Mouse (Mus musculus) liver, embryonic 16.5 days (tissue): ENCODE data around the gene Oxsr1. TPM values are rescaled to one million over a fixed set of nuclear protein-coding genes. Genes with fewer than 3 reads are reported as not detected.
A peak's percentile ranks its signal among the peaks of the same experiment; 100 is the strongest.

Source experiments
- ATAC-seq: fragments of 200-750 bp; cut with Nextera tagmentation; 2 replicates; pipeline ENCODE4 v1.8.0; 2017; ENCODE audit warnings: low read depth, mild to moderate bottlenecking, moderate number of reproducible peaks, moderate library complexity
- H3K27ac ChIP-seq: fragments of 300-500 bp; sonication (generic); 2 replicates; pipeline ENCODE4 v1.5.1; 2014; ENCODE audit warnings: mild to moderate bottlenecking, low read length
- H3K27me3 ChIP-seq: fragments of 300-500 bp; sonication (generic); 2 replicates; pipeline ENCODE4 v1.6.1; 2014; ENCODE audit warnings: low read depth, low read length, mixed read lengths; ENCODE audit not compliant: control insufficient read depth, insufficient read depth
- H3K36me3 ChIP-seq: fragments of 300-500 bp; sonication (generic); 2 replicates; pipeline ENCODE4 v1.6.1; 2014; ENCODE audit warnings: mild to moderate bottlenecking; ENCODE audit not compliant: control insufficient read depth, insufficient read depth
- H3K4me1 ChIP-seq: fragments of 300-500 bp; sonication (generic); 2 replicates; pipeline ENCODE4 v1.6.1; 2014; ENCODE audit warnings: low read depth, low read length, mixed read lengths; ENCODE audit not compliant: control insufficient read depth
- H3K4me2 ChIP-seq: fragments of 300-500 bp; sonication (generic); 2 replicates; pipeline ENCODE4 v1.6.1; 2014; ENCODE audit warnings: low read depth, low read length, mixed read lengths
- H3K4me3 ChIP-seq: fragments of 300-500 bp; sonication (generic); 2 replicates; pipeline ENCODE4 v1.5.1; 2014; ENCODE audit warnings: low read depth, mild to moderate bottlenecking, low read length
- H3K9ac ChIP-seq: fragments of 300-500 bp; sonication (generic); 2 replicates; pipeline ENCODE4 v1.6.1; 2014; ENCODE audit warnings: low read depth, low read length
- H3K9me3 ChIP-seq: fragments of 300-500 bp; sonication (generic); replicated peaks from 2 replicates; pipeline ENCODE4 v1.6.1; 2016; ENCODE audit warnings: low read length; ENCODE audit not compliant: control insufficient read depth
- WGBS: fragments of 180-500 bp; shearing (Covaris S2); extraction: QIAGEN DNeasy Blood & Tissue Kit; methylation state at CpG from one replicate; pipeline ENCODE4 v1.1.7; 2014; ENCODE audit not compliant: insufficient replicate concordance; 5-methylcytosine and 5-hydroxymethylcytosine counted together
- polyA plus RNA-seq: library from polyadenylated mRNA; unstranded; fragments of >200 nt; fragmentation: Nextera tagmentation; extraction: Ambion mirVana; gene quantifications from 2 replicates; pipeline ENCODE4 v1.2.1, GENCODE M21; 2015

Oxsr1 gene
- polyA plus RNA-seq, 1 experiment from 2014 or later: 4.1 TPM

DNA sequence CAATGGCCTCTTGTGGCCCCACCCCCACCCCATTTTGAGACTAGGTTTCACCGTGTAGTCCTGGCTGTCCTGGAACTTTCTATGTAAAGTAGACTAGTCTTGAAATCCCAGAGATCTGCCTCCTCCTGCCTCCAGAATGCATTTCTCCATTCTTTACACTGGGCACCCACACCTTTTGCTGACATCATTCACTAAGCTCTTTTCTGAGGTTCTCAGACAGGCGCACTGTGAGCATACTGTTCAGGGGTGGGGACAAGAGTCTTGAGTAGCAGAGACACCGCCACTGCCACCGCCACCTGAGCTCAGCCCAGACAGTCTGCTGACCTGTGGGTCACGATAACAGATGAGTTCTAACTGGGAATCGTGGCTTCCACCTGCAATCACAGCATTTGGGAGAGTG, 33.7 kb upstream of the Oxsr1 start:
- Histone ChIP-seq H3K4me3 (no peak overlapping the region), H3K36me3 (no peaks in the 10 kb centered on the region), H3K9ac (no peak overlapping the region), H3K27me3 (no peaks in the 10 kb centered on the region), H3K9me3 (no peaks in the 10 kb centered on the region), H3K27ac (no peak overlapping the region), H3K4me2 (no peak overlapping the region), H3K4me1 (peaks cover 6% of the 10 kb centered on the region)
- no peak for ATAC-seq
- 66% methylated on average over 6 of the region's 6 CpGs for WGBS

DNA sequence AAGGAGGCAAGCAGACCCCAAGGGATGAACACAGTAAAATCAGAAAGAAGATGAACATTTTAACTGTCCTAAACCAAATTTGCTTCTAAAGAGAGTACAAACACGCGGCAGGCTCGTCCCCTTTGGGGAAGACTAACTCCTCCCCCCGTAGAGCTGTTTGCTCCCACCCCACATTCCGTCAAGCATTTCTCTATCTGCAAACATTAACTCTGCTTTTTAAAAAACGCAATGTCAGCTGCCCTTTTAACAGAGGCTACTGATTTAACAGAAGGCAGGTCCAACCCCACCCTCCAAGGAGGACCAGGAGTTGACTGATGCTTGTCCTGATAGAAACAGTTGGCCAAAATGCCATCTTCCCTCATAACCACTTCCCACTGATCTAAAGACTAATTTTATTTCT, 31.7 kb upstream of the Oxsr1 start:
- ATAC-seq: no peak
- Histone ChIP-seq H3K9me3 (no peaks in the 10 kb centered on the region), H3K4me2 (no peak overlapping the region), H3K9ac (no peak overlapping the region), H3K27me3 (no peaks in the 10 kb centered on the region), H3K4me3 (no peak overlapping the region), H3K27ac (no peak overlapping the region), H3K36me3 (no peaks in the 10 kb centered on the region), H3K4me1 (peaks cover 6% of the 10 kb centered on the region)
- WGBS: 48% methylated on average over 6 of the region's 6 CpGs

DNA sequence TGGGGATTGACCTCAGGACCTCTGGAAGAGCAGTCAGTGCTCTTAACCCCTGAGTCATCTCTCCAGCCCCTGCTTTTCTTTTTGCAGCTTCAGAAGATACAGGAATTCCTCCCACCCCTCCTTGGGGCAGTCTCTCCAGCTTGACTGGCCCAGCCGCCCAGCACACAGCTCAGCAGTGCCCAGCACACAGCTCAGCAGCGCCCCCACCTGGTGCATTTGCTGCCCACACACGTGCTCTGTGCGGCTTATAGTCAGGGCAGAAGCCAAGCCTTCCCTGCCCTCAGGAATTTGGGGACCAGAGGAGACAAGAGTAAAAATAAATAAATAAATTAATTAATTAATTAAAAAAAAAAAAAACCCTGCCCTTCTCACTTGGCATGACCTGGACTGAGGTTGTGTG, 29.8 kb upstream of the Oxsr1 start:
- no peak overlapping the region for H3K27ac ChIP-seq
- no peaks in the 10 kb centered on the region for H3K4me1 ChIP-seq
- WGBS: 24% methylated on average over 4 of the region's 4 CpGs
- H3K9me3 ChIP-seq: no peaks in the 10 kb centered on the region
- peaks cover 2% of the 10 kb centered on the region; the same call in 1 of the 2 replicates for H3K36me3 ChIP-seq
- H3K4me3 ChIP-seq: no peak overlapping the region
- no peak overlapping the region for H3K4me2 ChIP-seq
- H3K9ac ChIP-seq: no peak overlapping the region
- ATAC-seq: peak; percentile 75
- no peaks in the 10 kb centered on the region for H3K27me3 ChIP-seq

DNA sequence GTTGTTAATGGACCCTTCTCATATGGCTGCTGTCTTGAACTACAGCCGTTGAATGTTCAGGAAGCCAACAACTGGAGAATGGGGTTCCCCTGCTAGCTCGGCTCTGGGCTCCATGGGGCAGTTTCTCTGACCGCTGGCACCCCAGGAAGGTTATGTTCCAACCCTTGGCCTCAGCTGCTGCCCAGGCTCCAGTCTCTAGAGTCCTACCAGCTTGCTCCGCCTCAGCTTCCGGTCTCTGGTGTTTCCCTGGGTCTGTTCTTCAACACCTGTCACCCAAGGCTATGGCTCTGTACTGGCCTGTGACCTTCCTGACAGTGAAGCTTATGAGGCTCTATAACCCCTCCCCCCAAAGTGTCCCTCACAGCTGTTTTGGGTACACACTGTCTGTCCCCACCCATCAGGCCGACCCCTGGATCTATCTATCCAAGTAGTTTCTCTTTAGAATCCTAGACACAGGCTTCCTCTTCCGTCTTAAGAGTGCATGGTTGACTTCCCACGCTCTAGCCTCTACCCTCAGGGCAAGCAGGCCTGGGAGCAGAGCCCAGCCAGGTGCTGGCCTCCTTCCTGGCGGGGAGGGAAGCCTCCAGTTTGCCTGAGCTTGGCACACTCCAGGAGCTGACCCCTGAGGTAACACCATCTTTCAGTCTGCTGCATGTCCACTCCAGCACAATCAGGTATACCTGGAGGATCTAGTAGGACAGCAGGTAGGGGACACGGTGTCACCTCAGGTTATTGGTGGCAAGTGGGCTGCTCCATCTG, 28.9 kb upstream of the Oxsr1 start:
- Histone ChIP-seq H3K27ac (no peak overlapping the region), H3K36me3 (peaks cover 4% of the 10 kb centered on the region), H3K27me3 (no peaks in the 10 kb centered on the region), H3K9ac (no peak overlapping the region), H3K4me3 (no peak overlapping the region), H3K4me2 (no peak overlapping the region), H3K9me3 (no peaks in the 10 kb centered on the region), H3K4me1 (no peaks in the 10 kb centered on the region)
- WGBS: 75% methylated on average over 10 of the region's 10 CpGs
- ATAC-seq: no peak

DNA sequence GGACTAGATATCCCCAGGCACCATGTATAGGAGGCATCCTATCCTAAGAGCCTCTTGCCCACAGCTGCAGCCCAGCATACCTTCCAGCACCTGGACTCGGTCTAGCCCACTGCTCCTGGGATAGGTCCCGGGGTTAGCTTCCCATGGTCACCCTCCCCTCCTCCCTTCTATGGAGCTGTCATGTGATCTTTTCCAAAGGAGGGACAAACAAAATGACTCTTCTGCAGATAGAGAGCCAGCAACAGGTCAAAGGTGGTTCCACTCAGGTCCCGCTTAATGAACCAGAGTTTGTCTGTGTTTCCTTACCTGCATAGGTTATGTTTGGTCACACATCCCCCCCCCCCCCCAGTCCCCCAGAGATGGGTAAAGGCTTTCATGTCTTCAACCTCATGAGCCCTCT, 28.3 kb upstream of the Oxsr1 start:
- Histone ChIP-seq H3K9me3 (no peaks in the 10 kb centered on the region), H3K27me3 (no peaks in the 10 kb centered on the region), H3K4me3 (no peak overlapping the region), H3K27ac (no peak overlapping the region), H3K36me3 (peaks cover 5% of the 10 kb centered on the region), H3K9ac (no peak overlapping the region), H3K4me1 (no peaks in the 10 kb centered on the region), H3K4me2 (no peak overlapping the region)
- WGBS: 63% methylated on average over 3 of the region's 3 CpGs
- ATAC-seq: 0 out of 2 replicates have a peak, but pooled peaks have one; percentile 7

DNA sequence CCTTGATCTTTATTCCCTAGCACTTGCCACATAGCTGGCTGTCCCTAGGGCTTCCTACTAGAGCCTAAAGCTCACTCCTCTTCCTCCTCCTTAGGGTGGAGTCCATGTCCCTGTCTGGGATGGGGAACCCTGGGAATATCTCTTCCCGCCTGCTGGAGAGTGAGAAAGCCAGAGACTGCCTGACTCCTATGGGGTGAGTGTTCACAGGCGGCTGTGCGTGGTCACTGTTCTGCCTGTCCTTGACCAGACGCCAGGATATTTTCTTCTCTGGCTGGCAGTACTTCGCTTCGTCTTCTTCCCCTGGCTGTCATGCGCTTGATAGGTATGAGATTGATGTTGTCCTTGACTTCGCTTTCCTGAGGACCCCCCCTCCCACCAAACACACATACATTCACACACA, 24.1 kb upstream of the Oxsr1 start:
- ATAC-seq: no peak
- WGBS: 84% methylated on average over 8 of the region's 8 CpGs
- Histone ChIP-seq H3K4me2 (no peak overlapping the region), H3K4me3 (no peak overlapping the region), H3K36me3 (peaks cover 6% of the 10 kb centered on the region), H3K4me1 (peaks cover 10% of the 10 kb centered on the region), H3K9ac (no peak overlapping the region), H3K27ac (no peak overlapping the region), H3K27me3 (no peaks in the 10 kb centered on the region), H3K9me3 (no peaks in the 10 kb centered on the region)

DNA sequence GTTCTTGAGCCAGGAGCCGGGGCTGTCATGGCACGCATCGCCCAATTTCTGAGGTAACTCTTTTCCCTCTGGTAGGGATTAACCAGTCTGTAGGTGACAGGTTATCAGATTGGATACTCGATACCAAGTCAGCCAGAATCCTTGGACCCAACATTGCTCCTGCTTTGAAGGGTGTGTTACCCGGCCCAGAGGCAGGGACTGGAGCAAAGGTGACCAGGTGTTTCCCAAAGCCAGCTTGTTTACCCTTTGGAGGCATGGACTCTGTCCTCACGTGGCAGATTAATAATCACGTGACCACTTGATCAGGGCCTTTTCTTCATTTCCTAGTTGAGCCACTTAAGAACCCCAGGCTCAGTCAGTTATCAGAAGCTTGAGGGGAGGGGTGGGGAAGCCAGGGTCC, 20.5 kb upstream of the Oxsr1 start:
- Histone ChIP-seq H3K9me3 (no peaks in the 10 kb centered on the region), H3K27ac (no peak overlapping the region), H3K9ac (no peak overlapping the region), H3K4me3 (no peak overlapping the region), H3K27me3 (no peaks in the 10 kb centered on the region), H3K4me2 (no peak overlapping the region), H3K36me3 (peaks cover 4% of the 10 kb centered on the region), H3K4me1 (peaks cover 23% of the 10 kb centered on the region)
- no peak for ATAC-seq
- 64% methylated on average over 7 of the region's 7 CpGs for WGBS

DNA sequence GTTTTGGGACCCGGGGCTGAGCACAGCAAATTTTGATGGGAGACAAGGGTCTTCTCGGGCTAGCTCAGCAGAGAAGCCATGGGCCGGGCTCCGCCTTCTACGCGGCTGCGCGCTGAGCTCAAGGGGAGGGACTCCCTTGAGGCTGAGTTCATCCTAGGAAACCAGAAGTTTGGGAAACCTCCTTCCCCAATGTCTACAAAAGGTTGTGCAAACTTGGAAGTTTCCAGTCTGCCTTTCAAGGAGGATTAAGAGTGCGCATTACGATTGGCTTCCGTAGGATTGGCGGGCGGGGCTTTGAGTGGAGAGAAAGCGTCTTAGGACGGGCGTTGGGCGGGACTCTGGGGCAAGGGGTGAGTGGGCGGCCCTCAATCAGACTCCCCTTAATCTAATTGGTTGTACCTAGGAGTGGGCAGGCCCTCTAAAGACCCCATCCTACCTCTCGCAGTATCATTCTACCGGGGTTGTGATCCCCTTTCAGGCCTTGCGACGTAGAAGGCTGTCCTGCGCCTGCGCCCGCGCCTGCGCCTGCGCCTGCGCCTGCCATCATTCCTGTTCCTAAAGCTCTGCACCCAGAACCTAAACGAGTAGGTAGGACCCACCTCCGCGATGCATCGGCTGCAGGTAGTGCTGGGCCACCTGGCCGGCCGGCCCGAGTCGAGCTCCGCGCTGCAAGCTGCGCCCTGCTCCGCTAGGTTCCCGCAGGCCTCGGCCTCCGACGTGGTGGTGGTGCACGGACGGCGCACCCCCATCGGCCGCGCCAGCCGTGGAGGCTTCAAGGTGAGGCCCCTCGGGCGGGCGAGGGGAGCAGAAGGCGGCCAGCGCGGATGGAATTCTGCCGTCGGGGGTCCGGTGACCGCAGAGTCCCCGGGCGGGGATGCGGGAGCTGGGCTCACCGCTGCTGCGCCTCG, 18.9 kb upstream of the Oxsr1 start, which contains the start of gene Myd88:
TSS of gene Myd88 (minus strand) at position 503 of the 908 bp plus-strand sequence.
- H3K9ac ChIP-seq: peak within 1 kb of the TSS; percentile 72
- H3K4me2 ChIP-seq: peak within 1 kb of the TSS; percentile 96
- peak within 1 kb of the TSS; percentile 68 for H3K4me3 ChIP-seq
- ATAC-seq: peak; percentile 95
- under 1% methylated on average over 68 of the region's 68 CpGs for WGBS
- peak within 1 kb of the TSS; percentile 91 for H3K27ac ChIP-seq
- no peaks in the 10 kb centered on the region for H3K9me3 ChIP-seq
- H3K27me3 ChIP-seq: no peaks in the 10 kb centered on the region
- H3K4me1 ChIP-seq: peaks cover 23% of the 10 kb centered on the region
- H3K36me3 ChIP-seq: peaks cover 2% of the 10 kb centered on the region; the same call in 1 of the 2 replicates

DNA sequence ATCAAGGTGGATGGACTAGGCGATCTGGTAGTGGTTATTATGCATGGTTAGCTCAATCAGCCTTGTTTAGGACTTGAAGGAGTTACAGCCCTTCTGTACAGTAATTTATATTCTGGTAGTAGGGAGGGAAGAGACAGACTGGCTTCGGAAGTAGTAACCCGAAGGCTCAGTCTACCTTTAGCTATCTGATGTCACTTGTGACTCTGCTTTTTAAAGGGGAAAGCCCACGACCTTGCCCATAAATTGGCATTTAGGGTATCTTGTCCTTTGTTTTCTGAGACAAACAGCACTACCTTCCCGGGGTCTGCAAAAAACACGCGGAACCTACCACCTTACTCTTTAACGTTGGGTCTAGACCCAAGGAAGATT, 18.0 kb upstream of the Oxsr1 start:
- ATAC-seq: no peak
- Histone ChIP-seq H3K4me2 (peak overlapping the region; percentile 96), H3K27ac (peak overlapping the region; percentile 91), H3K4me1 (peaks cover 23% of the 10 kb centered on the region), H3K9me3 (no peaks in the 10 kb centered on the region), H3K4me3 (peak overlapping the region; percentile 68), H3K27me3 (no peaks in the 10 kb centered on the region), H3K36me3 (no peaks in the 10 kb centered on the region), H3K9ac (peak overlapping the region; percentile 72)
- WGBS: 1% methylated on average over 8 of the region's 8 CpGs
